Mouse (Mus musculus) cerebellum, adult (tissue): ENCODE measurements around the gene Wdfy1.

ENCODE experiments used
- ATAC-seq: cut with Nextera tagmentation; 2 replicates; pipeline ENCODE4 v1.9.2; 2017; ENCODE audit warnings: mild to moderate bottlenecking, moderate library complexity, mixed read lengths; ENCODE audit not compliant: insufficient number of reproducible peaks, low FRiP score, low TSS enrichment

Gene Wdfy1

DNA sequence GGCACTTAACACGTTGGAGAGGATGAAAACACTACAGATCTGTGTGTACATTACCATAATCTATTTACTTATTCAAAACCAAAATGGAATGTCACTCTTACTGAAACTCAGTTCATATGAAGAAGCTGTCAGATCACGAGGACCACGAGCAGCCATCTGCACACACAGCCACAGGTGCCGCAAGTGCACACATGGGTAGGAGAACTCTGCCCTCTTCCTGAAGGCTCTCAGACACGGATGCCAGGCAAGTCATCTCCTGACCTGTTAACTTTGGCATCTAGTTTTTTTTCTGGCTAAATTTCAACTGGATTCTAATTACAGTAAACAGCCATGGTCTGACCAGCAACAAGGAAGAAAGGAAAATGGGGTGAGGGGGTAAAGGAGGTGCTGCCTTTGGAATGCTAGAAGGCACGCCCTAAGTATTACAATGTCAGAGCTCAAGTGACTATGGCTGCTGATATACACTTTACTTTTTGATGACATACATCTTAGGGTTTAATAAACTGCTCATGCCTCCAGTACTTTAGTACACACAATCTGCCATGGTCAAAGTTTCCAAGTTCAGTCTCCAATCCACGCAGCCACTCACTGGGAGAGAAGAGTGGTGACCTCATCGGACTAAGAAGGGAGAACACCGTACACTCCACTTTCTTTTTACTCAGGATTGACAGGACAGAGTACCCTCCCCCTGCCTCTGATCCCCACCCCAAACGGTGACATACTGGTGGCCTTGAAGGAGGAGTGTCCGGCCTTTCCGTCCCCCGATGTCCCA lies 61.6 kb downstream of the Wdfy1 start:
- no peak for ATAC-seq

DNA sequence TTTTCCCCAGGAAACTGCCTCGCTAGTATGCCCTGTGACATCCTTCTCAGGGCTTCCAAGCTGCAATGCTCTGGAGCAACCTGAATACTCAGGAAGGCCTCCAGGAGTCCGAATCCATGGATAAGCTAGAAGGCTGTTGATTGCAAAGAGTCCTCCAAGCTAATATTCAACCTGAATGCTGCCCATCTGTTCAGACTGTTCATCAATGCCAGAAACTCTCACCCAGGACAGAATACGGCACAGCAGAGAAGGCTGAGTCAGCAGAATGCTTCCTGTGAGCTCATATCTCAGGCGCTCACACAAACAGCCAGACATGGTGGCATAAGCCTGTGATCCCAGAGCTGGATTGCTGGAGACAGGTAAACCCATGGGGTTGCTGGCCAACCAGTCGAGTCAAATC lies 62.9 kb downstream of the Wdfy1 start:
- ATAC-seq = peak; percentile 40; the same call in 1 of the 2 replicates

DNA sequence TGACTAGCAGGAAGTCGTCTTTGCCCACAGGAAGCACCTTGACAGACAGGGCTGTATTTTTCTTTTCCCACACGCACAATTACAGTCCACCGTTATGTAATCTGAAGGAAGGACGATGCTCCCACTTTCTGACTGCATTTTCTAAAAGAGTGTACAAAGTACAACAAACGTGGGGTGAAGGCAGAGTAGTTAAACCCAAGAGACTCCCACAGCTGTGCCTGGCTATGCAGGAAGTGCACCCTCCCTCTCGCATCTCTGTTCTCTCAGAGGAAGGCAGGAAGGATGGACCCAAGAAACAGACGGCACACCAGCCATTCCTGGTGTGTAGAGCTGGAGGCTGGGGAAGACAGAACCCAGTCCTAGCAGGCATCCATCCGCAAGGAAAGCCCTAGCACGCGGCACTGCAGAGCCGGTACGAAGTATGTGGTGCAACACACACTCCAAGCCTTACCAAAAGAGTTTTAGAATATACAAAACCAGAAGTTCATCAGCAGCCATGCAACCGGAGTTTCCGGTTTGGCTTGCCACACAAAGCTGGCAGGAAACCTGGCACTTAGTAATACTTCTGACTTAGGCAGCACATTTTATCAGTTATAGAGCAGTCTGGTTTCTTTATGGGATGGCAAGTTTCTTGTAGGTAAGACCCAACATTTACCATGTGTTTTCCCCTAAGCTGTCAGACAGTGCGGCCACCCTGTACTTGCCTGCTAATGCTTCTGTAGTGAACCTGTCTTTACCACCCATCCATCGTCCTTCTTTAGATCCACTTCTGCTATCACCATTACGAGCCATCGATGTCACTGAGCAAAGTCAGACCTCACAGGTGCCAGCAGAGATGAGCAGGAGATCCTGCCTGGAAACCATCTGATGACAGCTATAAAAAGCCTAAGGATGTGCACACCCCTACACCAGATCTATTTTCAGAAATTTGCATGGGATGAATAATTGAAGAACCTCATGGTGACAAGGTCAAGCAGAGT lies 64.5 kb downstream of the Wdfy1 start:
- no peak for ATAC-seq

DNA sequence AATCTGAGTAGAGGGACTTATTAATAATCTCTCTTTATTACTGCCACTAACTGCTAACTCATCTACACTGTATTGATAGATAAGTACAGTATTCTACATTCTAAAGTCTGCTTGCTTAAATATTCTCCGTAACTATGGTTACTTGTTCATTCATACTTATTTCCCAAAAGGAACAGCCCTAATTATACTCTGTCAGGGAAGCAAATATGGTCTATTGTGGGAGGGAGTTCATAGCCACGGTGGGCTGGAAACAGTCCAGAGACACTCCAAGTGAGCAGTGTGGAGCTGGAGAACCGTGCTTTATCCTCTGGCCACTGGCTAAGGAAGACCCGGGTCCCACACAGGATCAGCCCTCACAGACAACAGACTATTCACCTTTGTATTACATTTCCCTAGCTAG lies 65.3 kb downstream of the Wdfy1 start:
- ATAC-seq = no peak

DNA sequence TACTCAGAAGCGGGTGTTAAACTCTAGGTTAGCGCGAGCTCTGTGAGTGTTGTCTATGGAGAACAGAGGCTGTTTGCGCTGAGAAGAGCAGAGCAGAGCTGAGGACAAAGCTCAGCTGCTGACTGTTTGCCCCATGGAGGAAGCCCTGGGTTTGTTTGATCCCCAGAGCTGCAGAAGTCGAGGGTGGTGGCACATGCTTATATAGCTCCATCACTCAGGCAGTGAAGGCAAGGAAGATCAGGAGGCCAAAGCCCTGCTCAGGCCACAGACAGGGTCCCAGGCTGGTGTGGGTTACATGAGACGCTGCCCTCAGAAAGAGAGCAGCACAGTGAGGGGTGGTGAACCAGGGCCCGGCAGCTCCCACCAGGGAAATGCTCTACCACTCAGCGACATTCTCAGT lies 65.7 kb downstream of the Wdfy1 start:
- ATAC-seq = no peak

DNA sequence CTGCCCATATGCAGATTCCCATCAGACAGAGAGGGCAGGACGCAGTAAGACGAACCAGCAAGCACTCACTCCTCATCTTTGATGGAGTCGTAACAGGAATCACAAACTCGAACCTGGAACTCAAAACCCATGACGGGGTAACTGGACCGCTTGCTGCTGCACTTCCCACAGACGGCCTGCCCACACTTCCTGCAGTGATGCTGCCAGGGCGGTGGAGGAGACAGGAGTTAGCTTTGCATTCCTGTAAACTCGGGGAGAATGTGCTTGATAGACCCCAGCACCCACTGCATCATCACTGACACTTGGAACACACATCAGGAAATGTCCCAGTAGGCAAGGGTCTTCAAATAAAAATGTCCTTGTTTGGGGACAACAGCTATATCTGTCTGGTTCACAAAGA lies 68.6 kb downstream of the Wdfy1 start:
- no peak for ATAC-seq

DNA sequence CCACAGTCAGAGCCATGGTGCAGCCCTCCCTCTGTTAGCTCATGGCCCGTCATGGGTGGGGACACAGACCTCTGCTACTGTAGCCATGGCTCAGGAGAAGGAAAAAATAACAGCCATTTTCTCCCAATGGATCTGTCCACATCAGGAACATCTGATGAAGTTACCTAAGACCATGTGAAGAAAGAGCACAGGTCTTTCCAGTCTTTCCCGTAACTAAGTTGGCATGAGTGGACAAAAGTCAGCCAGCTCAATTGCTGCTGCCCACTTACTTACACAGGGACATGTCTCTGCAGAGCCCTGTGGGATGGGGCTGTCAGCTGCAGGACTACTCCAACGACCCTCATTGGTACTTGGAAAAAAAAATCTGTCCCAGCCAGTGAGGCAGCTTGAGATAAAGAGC lies 69.2 kb downstream of the Wdfy1 start:
- ATAC-seq = no peak

DNA sequence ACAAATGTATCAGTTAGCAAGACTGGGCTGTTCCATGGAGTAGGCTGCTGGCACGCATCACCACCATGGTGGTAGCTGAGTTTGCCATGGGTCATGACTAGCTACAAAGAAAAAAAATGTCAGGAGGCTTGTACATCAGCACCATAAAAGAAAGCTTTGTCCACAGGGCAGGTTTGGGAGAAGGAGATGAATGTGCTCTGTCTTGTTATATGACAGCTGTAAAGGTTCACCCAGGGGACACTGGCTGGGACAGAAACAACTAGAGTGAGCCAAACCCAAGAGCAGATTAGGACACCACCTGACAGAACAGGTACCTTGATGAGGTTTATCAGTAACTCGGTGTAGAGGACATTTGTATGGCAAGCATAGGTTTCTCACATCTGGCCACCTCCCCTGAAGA lies 71.3 kb downstream of the Wdfy1 start:
- ATAC-seq = no peak

DNA sequence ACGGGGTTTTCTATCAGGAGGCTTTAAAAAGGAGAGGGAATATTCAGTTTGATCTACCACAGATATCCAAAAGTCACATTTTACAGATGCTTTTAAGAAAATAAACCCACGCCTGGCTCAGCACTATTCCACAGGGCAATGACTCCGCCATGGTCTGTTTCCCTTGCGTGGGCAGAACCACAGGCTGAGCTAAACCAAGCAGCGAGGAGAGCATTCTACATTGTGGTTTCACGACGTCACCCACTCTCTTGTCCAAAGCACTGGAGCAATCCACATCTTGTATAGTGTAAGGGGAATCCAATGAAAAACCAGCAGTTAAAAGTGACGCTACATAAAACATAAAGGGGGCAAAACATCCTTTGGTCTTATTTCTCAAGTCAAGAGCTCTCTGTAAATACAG lies 72.4 kb downstream of the Wdfy1 start:
- no peak for ATAC-seq

DNA sequence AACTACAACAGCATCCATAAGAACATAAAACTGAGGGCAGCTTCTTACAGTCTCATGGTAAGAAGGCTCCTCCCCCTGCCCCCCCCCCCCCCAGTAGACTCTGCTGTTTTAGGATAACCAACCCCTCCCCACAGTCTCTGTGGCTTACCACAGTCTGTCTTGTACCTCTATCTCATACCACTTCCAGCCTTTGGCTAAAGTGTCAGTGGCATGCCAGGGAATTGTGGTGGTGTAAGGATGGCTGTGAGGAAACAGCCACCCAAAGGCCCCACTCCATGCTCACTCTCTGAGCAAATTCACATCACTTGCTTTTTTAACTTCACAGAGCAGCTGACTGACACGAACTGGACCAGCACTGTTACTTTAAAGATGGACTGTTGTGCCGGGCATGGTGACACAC lies 77.4 kb downstream of the Wdfy1 start:
- ATAC-seq = no peak

DNA sequence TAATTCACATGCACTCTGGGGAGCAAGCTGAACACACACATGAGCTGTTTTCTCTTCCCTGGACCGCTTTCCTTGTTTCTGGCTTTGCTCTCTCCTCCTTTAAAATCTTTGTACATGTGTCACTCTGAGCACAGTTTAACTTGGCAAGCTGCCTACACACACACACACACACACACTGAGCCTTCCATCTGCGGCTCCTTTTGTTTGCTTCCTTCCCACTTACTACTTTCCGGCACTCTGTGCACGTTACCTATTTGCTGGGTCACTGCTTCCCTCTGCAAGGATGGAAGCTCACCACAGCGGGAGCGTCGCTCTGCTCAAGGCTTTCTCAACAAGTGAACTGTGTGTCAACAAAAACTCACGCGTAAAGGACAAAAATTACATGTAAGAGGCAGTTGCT lies 78.6 kb downstream of the Wdfy1 start:
- no peak for ATAC-seq

DNA sequence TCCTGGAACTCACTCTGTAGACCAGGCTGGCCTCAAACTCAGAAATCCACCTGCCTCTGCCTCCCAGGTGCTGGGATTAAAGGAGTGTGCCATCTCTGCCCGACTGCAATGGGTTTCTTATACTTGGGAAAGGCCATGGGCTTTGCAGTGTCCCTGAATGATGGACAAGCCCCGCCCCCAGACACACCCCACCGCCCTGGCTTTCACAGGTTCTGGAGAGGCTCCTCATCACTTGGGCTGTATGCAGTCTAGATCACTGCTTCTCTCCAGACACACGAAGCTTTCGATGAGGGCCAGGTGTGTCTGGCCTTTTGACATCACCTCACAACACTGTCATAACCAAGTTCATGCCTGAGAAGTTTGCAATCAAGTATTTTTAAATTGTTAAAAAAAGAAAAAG lies 79.0 kb downstream of the Wdfy1 start:
- no peak for ATAC-seq

DNA sequence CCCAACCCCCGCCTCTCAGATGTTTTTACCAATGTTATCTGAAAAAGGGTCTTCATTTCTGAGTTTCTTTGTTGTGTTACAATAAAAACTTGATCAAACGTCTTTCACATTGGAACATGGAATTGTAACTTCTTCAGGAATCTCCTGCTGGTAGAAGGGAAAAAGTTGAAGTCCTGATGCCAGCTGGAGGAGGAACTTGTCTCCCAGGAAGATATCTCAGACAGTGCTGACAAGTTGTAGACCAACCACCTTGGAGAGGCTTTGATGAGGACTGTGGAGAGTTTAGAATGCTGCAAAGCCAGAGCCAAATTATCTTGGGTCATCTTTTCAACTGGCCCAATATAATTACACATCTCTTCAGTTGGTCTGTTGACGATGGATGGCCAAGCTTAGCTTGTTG lies 83.5 kb downstream of the Wdfy1 start:
- ATAC-seq = no peak

DNA sequence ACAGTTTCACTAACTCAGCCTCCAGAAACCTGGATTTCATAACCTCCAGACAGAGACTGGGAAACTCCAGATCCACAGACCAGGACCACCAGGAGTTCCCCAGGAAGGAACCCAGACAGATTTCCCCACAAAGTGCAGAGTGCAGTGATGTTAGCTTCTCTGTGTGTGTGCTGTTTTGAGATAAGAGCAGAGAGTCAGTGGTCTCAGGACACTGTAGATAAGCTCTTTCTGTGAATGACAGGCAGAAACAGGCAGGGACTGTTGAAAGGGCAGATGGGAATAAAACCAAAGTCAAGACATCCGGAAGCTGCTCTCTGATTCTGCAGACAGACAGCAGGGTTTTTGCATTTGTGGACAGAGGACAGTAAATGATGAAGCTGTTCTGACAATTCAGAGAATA lies 88.7 kb downstream of the Wdfy1 start:
- no peak for ATAC-seq

DNA sequence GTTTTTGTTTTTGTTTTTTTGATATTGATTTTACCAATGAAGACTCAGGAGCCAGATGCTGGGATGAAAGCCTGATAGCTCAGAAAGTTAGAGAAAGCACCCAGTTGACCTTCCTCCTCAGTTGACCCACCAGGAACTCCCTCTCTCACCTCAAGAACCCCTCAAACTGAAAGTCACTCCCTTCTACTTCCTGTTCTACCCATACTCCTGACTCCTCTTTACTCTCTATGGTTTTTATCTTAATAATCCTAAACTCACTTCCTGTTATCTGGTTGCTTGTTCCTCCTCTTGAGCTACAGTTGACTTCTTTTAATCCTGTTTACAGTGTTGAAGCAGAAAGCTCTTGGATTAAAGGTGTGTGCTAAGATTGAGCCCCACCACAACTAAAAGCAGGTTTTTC lies 91.9 kb downstream of the Wdfy1 start:
- no peak for ATAC-seq

DNA sequence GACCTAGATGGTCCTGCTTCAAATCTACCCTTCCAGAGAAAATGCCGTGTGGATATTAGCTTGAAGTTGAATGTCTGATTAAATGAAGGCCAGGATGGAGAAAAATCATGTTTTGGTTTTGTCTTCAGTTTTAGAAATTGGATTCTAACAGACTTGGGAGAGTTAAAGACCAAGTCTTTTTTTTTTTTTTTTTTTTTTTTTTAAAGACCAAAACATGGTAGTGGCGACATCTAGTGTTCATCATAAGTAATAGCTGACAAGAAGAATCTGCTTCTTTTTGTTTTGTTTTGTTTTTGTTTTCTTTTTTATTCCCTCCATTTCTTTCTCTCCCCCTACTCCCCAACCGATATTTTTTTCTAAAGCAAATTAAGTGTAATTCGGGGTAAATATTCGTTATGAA lies 93.0 kb downstream of the Wdfy1 start:
- ATAC-seq = no peak

DNA sequence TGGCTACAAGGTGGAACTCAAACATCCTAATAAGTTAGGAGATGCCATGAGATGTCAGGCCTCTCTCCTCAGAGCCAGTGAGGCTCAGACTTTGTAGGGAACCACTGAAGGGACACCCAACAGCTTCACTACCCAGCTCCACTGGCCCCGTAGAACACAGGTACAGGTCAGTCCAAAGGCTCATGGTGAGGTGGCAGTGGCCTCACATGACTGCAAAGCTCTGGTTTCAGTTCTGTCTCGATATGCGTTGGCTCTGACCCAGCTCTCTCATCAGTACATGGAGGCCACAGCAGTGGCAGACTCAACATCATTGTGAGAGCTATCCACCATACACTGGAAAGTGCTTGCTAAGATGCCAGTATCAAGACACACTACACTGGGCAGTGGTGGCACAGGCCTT lies 95.2 kb downstream of the Wdfy1 start:
- ATAC-seq = no peak

DNA sequence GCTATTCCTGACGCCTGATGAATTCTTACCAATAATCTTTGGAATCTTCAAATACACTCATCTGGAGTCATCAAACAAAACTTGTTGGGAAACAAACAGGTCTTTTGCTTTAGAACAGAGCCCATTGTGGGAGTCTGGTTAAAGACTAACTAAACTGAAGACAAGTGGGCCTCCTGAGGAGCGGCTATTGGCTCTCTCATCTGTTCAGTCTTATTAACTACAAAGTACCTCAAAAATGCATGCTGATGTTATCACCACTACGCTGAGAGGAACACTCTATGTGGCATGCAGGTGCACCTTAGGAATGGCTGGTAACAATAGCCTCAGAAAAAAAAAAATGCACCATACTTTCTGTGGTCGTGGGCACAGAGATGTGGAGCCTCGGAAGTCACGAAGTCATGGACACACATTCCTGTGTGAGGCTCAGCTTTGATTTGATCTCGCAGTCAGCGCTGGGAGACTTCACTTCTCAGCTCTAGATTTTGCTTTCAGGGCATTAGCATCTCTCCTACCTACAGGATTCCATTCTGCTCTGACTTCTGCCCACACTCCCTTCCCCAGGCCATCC lies 97.7 kb downstream of the Wdfy1 start:
- no peak for ATAC-seq

DNA sequence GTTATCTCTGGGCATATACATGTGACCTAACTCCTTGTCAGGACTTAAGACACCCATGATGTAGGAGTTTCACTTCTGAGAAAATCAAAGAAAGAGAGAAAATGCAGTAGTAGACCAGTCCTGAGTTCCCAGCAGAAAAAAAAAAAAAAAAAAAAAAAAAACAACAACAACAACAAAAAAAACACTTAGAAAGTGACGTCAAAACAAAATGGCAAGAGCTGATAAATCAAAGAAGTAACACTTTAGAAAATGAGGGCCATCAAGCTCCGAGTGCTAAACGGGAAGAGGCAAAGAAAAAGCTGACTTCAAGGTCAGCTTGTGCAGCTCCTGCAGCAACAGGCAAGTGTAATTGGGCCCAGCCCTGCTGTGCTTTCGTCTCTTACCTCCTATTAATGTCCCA lies 100.2 kb downstream of the Wdfy1 start:
- no peak for ATAC-seq

DNA sequence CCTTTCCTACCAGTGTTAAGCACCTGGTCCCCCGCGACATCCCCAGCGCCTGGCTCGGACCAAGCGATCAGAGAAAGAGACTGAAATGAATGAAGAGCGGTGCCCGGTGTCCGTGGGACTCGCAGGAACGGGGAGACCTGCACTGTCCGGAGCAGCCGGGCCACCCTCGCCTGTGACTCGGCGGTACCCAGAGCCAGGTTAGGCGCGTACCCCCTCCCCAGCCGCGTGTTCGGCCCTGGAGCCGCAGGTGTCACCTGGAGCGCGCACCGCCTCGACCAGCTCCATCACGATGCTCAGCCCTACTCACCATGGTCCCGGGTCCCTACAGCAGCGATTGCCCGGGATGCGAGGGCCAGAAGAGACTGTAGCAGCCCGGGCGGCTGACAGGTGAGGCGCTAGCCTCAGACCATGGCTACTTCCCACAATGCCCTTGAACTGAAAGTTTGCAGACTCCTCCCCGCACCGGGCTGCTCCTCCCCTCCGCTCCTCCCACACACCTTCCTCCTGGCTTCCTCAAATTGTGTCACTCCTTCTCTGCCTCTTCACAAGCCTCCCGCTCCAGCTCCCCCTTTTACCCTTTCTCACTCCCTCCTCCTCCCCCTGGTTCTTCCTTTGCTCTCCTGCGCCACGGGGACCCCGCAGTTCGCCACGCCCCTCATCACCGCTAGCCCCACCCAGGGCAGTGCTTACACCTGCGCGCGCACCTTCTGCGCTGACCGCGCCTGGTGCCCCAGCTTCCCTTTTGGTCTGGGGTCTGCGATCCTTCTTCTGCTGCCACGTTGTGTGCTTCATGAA lies 104.2 kb downstream of the Wdfy1 start, which contains the start of gene Ap1s3:
Gene Ap1s3 (minus strand): TSS at position 430 of the 795 bp plus-strand sequence.
- peak; percentile 88 for ATAC-seq
